ENCODE assay signal across 10 mouse cellular contexts in the genomic region with DNA sequence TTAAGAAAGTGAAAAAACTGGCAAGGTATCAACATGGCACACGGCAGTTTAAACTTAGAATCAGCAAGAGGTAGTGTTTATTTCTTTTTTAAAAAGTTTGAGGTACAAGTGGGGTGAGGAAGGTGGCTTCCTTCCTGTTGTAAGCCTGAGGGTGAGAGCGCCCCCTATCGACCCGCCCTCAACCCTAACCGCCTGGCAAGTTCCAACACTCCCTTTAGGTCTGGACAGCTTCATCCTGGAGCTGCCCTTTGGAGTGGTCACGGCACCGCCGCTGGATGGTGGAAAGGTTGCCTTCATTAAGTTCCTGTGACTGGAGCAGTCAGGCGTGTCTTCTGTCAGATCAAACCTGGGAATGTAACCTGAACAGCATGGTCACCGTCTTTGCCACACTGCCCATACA. TPM values are rescaled to one million over a fixed set of nuclear protein-coding genes. Genes with fewer than 3 reads are reported as not detected.
DNase-seq lines count a peak whose midpoint lies in the region; ATAC-seq and TF ChIP-seq lines count a peak whose summit lies in the region.
"Had no signal": no experiment of that assay in that cellular context is flagged by ENCODE, and none has a peak within 500 bp of the region (broad histone marks: within the 10 kb centered on the region; RNA-seq: fewer than 3 reads in every experiment).

No protein-coding gene starts in this region.

- H3K9ac ChIP-seq in midbrain, embryonic 11.5 days (ENCODE audit: low read length), result no peak overlapping the region
- H3K9ac ChIP-seq in midbrain, embryonic 16.5 days (ENCODE audit: low read depth, low read length), result no peak overlapping the region
- H3K9ac ChIP-seq in liver, embryonic 14.5 days (replicated peaks), result no peak overlapping the region
- H3K9ac ChIP-seq: embryonic facial prominence, embryonic 15.5 days; heart, embryonic 13.5 days; midbrain, embryonic 15.5 days had no signal

- 69% methylated on average over 10 of the region's 10 CpGs for WGBS in midbrain, embryonic 11.5 days
- 58% methylated on average over 10 of the region's 10 CpGs for WGBS in midbrain, embryonic 16.5 days
- WGBS in liver, embryonic 14.5 days (ENCODE audit: insufficient replicate concordance), result 55% methylated on average over 10 of the region's 10 CpGs

- peak; percentile 78 for DNase-seq in midbrain, embryonic 11.5 days (ENCODE audit: low spot score, missing footprints)
- no peak for DNase-seq in brain, embryonic 14.5 days (ENCODE audit: low read depth)
- no peak for DNase-seq in liver, embryonic 14.5 days (ENCODE audit: low read depth in 3 of 3, low spot score in 3 of 3)
- DNase-seq in thymus, postnatal 36 days, result peak; percentile 37 to 38
- no peak for DNase-seq in left cerebral cortex, postnatal 25 days (ENCODE audit: low spot score in 2 of 2)
- no peak for DNase-seq in heart, adult 8-10 months (ENCODE audit: low spot score)

- no peak overlapping the region for H3K27ac ChIP-seq in midbrain, embryonic 11.5 days (ENCODE audit: low read depth, low read length)
- no peak overlapping the region for H3K27ac ChIP-seq in midbrain, embryonic 16.5 days (ENCODE audit: low read length)
- H3K27ac ChIP-seq in liver, embryonic 14.5 days, result no peak overlapping the region
- H3K27ac ChIP-seq: embryonic facial prominence, embryonic 15.5 days; heart, embryonic 13.5 days; midbrain, embryonic 15.5 days had no signal

- TF ChIP-seq EP300 in liver, embryonic 14.5 days (IDR thresholded peaks at IDR 0.05; ENCODE audit: low read depth), result no peak

- H3K27me3 ChIP-seq in midbrain, embryonic 11.5 days (ENCODE audit: control insufficient read depth, insufficient read depth, low read length), result no peaks in the 10 kb centered on the region
- H3K27me3 ChIP-seq in midbrain, embryonic 16.5 days (ENCODE audit: control insufficient read depth, insufficient read depth, low read depth, low read length), result no peaks in the 10 kb centered on the region
- H3K27me3 ChIP-seq in liver, embryonic 14.5 days (ENCODE audit: control insufficient read depth, insufficient read depth, low read length), result no peaks in the 10 kb centered on the region
- H3K27me3 ChIP-seq: embryonic facial prominence, embryonic 15.5 days; heart, embryonic 13.5 days; midbrain, embryonic 15.5 days had no signal

- ATAC-seq in midbrain, embryonic 11.5 days (ENCODE audit: low FRiP score), result no peak
- ATAC-seq in midbrain, embryonic 16.5 days, result no peak
- ATAC-seq in liver, embryonic 14.5 days (ENCODE audit: insufficient read depth), result no peak
- ATAC-seq: midbrain, embryonic 15.5 days had no signal

- TF ChIP-seq POLR2A in brain, embryonic 14.5 days (IDR thresholded peaks at IDR 0.05; ENCODE audit: borderline replicate concordance, extremely low read depth, insufficient read depth, insufficient read length, poor library complexity, severe bottlenecking), result no peak

- peak; percentile 37 for TF ChIP-seq CTCF in brain, embryonic 14.5 days (IDR thresholded peaks at IDR 0.05; ENCODE audit: borderline replicate concordance, extremely low read depth, insufficient read depth, insufficient read length)
- peak; percentile 65 for TF ChIP-seq CTCF in liver, embryonic 14.5 days (IDR thresholded peaks at IDR 0.05; ENCODE audit: low read depth)

- no peak overlapping the region for H3K4me3 ChIP-seq in midbrain, embryonic 11.5 days (ENCODE audit: low read depth, low read length)
- H3K4me3 ChIP-seq in midbrain, embryonic 16.5 days (ENCODE audit: low read depth, low read length), result no peak overlapping the region
- H3K4me3 ChIP-seq in liver, embryonic 14.5 days (ENCODE audit: insufficient read depth in 1 of 2, low read depth in 2 of 2, low read length in 2 of 2), result no peak overlapping the region
- H3K4me3 ChIP-seq: embryonic facial prominence, embryonic 15.5 days; heart, embryonic 13.5 days; midbrain, embryonic 15.5 days had no signal

- H3K4me1 ChIP-seq in midbrain, embryonic 11.5 days (ENCODE audit: control insufficient read depth, insufficient read depth, low read length), result no peaks in the 10 kb centered on the region
- 0 out of 2 replicates have a peak, but pooled peaks cover under 1% of the 10 kb centered on the region for H3K4me1 ChIP-seq in midbrain, embryonic 16.5 days (ENCODE audit: control insufficient read depth, insufficient read depth, low read length)
- no peaks in the 10 kb centered on the region; a peak in 1 of 4 replicates for H3K4me1 ChIP-seq in liver, embryonic 14.5 days (replicated peaks; ENCODE audit: control insufficient read depth in 2 of 2, insufficient read depth in 2 of 2, low read length in 1 of 2)

- no peaks in the 10 kb centered on the region for H3K36me3 ChIP-seq in midbrain, embryonic 11.5 days (ENCODE audit: control insufficient read depth, insufficient read depth, low read length)
- H3K36me3 ChIP-seq in midbrain, embryonic 16.5 days (ENCODE audit: control insufficient read depth, insufficient read depth, low read length), result no peaks in the 10 kb centered on the region
- no peaks in the 10 kb centered on the region for H3K36me3 ChIP-seq in liver, embryonic 14.5 days (replicated peaks; ENCODE audit: control insufficient read depth, insufficient read depth, low read depth)
- H3K36me3 ChIP-seq: embryonic facial prominence, embryonic 15.5 days; midbrain, embryonic 15.5 days had no signal

- H3K4me2 ChIP-seq in midbrain, embryonic 11.5 days, result no peak overlapping the region
- H3K4me2 ChIP-seq in midbrain, embryonic 16.5 days (ENCODE audit: low read length), result no peak overlapping the region
- no peak overlapping the region for H3K4me2 ChIP-seq in liver, embryonic 14.5 days (ENCODE audit: low read depth)
- H3K4me2 ChIP-seq: embryonic facial prominence, embryonic 15.5 days; heart, embryonic 13.5 days; midbrain, embryonic 15.5 days had no signal

- H3K9me3 ChIP-seq in midbrain, embryonic 11.5 days (ENCODE audit: control insufficient read depth, low read length), result no peaks in the 10 kb centered on the region
- no peaks in the 10 kb centered on the region for H3K9me3 ChIP-seq in midbrain, embryonic 16.5 days (replicated peaks; ENCODE audit: control insufficient read depth, low read length, poor library complexity, severe bottlenecking)
- no peaks in the 10 kb centered on the region for H3K9me3 ChIP-seq in liver, embryonic 14.5 days (ENCODE audit: control insufficient read depth, low read length)
- H3K9me3 ChIP-seq: embryonic facial prominence, embryonic 15.5 days; heart, embryonic 13.5 days; midbrain, embryonic 15.5 days had no signal

- intact Hi-C loops in left cerebral cortex, postnatal 25 days (cut with DNase I), result loop anchor here (5.0 kb wide), 1 partner anchor 71 kb away; no protein-coding TSS in a partner anchor

RNA-seq across cellular contexts. Expression of a gene that starts 47.7 kb away (rescaled TPM):
- polyA plus RNA-seq in midbrain, embryonic 11.5 days (2014; fragmentation: Nextera tagmentation; extraction: Ambion mirVana), result 6.0 and 6.2 TPM in 2 replicates
- 4.3 and 4.7 TPM in 2 replicates for polyA plus RNA-seq in midbrain, embryonic 16.5 days (2015; fragmentation: Nextera tagmentation; extraction: Ambion mirVana)
- polyA plus RNA-seq in brain, embryonic 14.5 days (2012; rRNA removed), result 3.6 and 6.8 TPM in 2 replicates
- polyA plus RNA-seq in liver, embryonic 14.5 days (2012; rRNA removed), result 0.63 and 0.90 TPM in 2 replicates
- polyA plus RNA-seq in liver, embryonic 14.5 days (2014; fragmentation: Nextera tagmentation; extraction: Ambion mirVana), result 1.0 TPM in 2 replicates
- 10 to 100 TPM; 26.0 TPM for total RNA-seq in left cerebral cortex, postnatal 25 days (2021)
- 10 to 100 TPM; 24.1 to 25.3 (median 24.6) TPM for total RNA-seq in heart, adult 8-10 months (2022)

Comparison
In these comparisons a context has a peak if more than half of its experiments do, and no peak if none do; other contexts are left out.
1. DNase-seq: peak in midbrain, embryonic 11.5 days (single experiment) and thymus, postnatal 36 days (2 of 2); none in brain, embryonic 14.5 days (single experiment), liver, embryonic 14.5 days (0 of 3), left cerebral cortex, postnatal 25 days (0 of 2) and heart, adult 8-10 months (single experiment).